Mouse (Mus musculus): ENCODE measurements around the gene Smarca2.

DNA sequence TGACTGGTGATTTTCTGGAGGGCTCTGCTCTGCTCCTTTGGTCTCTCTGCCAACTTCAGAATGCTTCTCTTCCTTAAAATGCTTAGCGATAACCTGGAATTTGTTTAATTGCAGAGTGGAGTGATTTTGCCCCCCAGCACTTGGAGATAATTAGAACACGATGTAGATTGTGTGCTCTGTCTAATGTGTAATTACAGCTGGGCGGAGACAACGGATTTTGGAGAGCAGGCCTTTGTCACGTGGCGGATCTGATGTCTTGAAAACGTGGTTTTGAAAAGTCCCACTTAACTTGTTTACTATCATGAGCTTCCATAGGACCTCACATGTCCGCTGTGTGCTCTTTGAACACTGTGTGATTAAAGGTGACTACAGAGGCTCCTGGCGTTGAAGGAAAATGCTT is 125.6 kb downstream of the Smarca2 start:
- TF ChIP-seq CTCF (IDR thresholded peaks at IDR 0.05) = no peak
- no peak for TF ChIP-seq EP300 (IDR thresholded peaks at IDR 0.05)
